Mouse (Mus musculus) myocyte (in vitro differentiated cells): ENCODE data around the gene Rnf220. TPM values are rescaled to one million over a fixed set of nuclear protein-coding genes. Genes with fewer than 3 reads are reported as not detected.

ENCODE experiments used
- H3K27me3 ChIP-seq: one replicate; pipeline ENCODE4 v1.6.1; 2011; ENCODE audit not compliant: control insufficient read depth, insufficient read depth, insufficient read length
- H3K36me3 ChIP-seq: one replicate; pipeline ENCODE4 v1.6.1; 2011; ENCODE audit not compliant: control insufficient read depth, insufficient read depth
- H3K4me2 ChIP-seq: one replicate; pipeline ENCODE4 v1.6.1; 2011; ENCODE audit warnings: low read depth, control low read depth
- H3K4me3 ChIP-seq: one replicate; pipeline ENCODE4 v1.5.1; 2011; ENCODE audit warnings: mild to moderate bottlenecking, control low read depth, moderate library complexity
- H3K79me2 ChIP-seq: one replicate; pipeline ENCODE4 v1.6.1; 2011; ENCODE audit not compliant: control insufficient read depth, insufficient read depth
- H3ac ChIP-seq: one replicate; pipeline ENCODE4 v1.6.1; 2011; ENCODE audit not compliant: control insufficient read depth, insufficient read length
- CEBPB ChIP-seq: IDR thresholded peaks from 2 replicates; pipeline ENCODE4 v1.6.1; 2011; ENCODE audit warnings: mild to moderate bottlenecking, moderate library complexity; ENCODE audit not compliant: poor library complexity, insufficient read depth, severe bottlenecking
- E2F4 ChIP-seq: IDR thresholded peaks from one replicate; pipeline ENCODE4 v1.6.1; 2011; ENCODE audit warnings: mild to moderate bottlenecking, control low read depth, moderate library complexity; ENCODE audit not compliant: insufficient read depth
- MAX ChIP-seq: IDR thresholded peaks from one replicate; pipeline ENCODE4 v1.6.1; 2011; ENCODE audit warnings: low read depth, mild to moderate bottlenecking, control low read depth
- MYOD1 ChIP-seq, 3 experiments: IDR thresholded peaks; one replicate each; pipeline ENCODE4 v1.6.1; 2011; ENCODE audit warnings: control low read depth in 2 of 3, low read depth in 2 of 3, mild to moderate bottlenecking in 2 of 3, moderate library complexity in 1 of 3; ENCODE audit not compliant: insufficient read length in 2 of 3, control insufficient read depth in 1 of 3
- MYOG ChIP-seq, 3 experiments: IDR thresholded peaks; one replicate each; pipeline ENCODE4 v1.6.1; 2011; ENCODE audit warnings: control low read depth in 2 of 3, low read depth in 2 of 3, mild to moderate bottlenecking in 2 of 3; ENCODE audit not compliant: insufficient read length in 2 of 3, control insufficient read depth in 1 of 3, insufficient read depth in 1 of 3
- POLR2A ChIP-seq: IDR thresholded peaks from one replicate; pipeline ENCODE4 v1.6.1; 2011; ENCODE audit warnings: low read depth, mild to moderate bottlenecking, control low read depth, moderate library complexity; ENCODE audit not compliant: insufficient read length
- POLR2AphosphoS2 ChIP-seq: IDR thresholded peaks from one replicate; pipeline ENCODE4 v1.6.1; 2011; ENCODE audit warnings: low read depth, control low read depth; ENCODE audit not compliant: insufficient read length
- REST ChIP-seq: IDR thresholded peaks from one replicate; pipeline ENCODE4 v1.6.1; 2011; ENCODE audit warnings: mild to moderate bottlenecking, control low read depth, moderate library complexity; ENCODE audit not compliant: insufficient read depth, insufficient read length
- SRF ChIP-seq: IDR thresholded peaks from one replicate; pipeline ENCODE4 v1.6.1; 2011; ENCODE audit warnings: low read depth; ENCODE audit not compliant: control insufficient read depth, insufficient read length
- TCF12 ChIP-seq: IDR thresholded peaks from one replicate; pipeline ENCODE4 v1.6.1; 2011; ENCODE audit warnings: mild to moderate bottlenecking, control low read depth; ENCODE audit not compliant: poor library complexity, insufficient read depth, severe bottlenecking
- TCF3 ChIP-seq: IDR thresholded peaks from one replicate; pipeline ENCODE4 v1.6.1; 2011; ENCODE audit warnings: low read depth, control low read depth; ENCODE audit not compliant: insufficient read length
- USF1 ChIP-seq: IDR thresholded peaks from one replicate; pipeline ENCODE4 v1.6.1; 2011; ENCODE audit warnings: low read depth, mild to moderate bottlenecking, control low read depth, moderate library complexity
- polyA plus RNA-seq: library from polyadenylated mRNA; unstranded; fragments of >200 nt; fragmentation: generic; extraction: Trizol; gene quantifications from one replicate; pipeline ENCODE4 v1.2.1, GENCODE M21; 2012; ENCODE audit warnings: missing spikeins

Gene Rnf220
- polyA plus RNA-seq, 1 experiment = 60.4 TPM

GRCm38 (mm10) chr4:117288927-117289801, 207.7 kb downstream of the Rnf220 start:
- peak overlapping the region; percentile 88 for H3K4me2 ChIP-seq
- H3K4me3 ChIP-seq = peak overlapping the region; percentile 53
- peaks cover 9% of the 10 kb centered on the region for H3K36me3 ChIP-seq
- peaks cover 11% of the 10 kb centered on the region for H3K79me2 ChIP-seq
- peak overlapping the region; percentile 52 for H3ac ChIP-seq
- H3K27me3 ChIP-seq = no peaks in the 10 kb centered on the region
- TF ChIP-seq POLR2AphosphoS2 = peak; percentile 50
- no peak for TF ChIP-seq TCF3
- TF ChIP-seq MAX = no peak
- TF ChIP-seq POLR2A = peak; percentile 70
- TF ChIP-seq MYOD1 (IDR thresholded peaks at IDR 0.05; ENCODE audit: control insufficient read depth in 1 of 3, insufficient read length in 2 of 3, low read depth in 2 of 3) = peak in 1 of 3 experiments; percentile 19
- no peak for TF ChIP-seq E2F4
- TF ChIP-seq TCF12 = no peak
- TF ChIP-seq USF1 = peak; percentile 67
- no peak for TF ChIP-seq CEBPB
- TF ChIP-seq REST = no peak
- no peak for TF ChIP-seq SRF
- peak in 1 of 3 experiments; percentile 21 for TF ChIP-seq MYOG (IDR thresholded peaks at IDR 0.05; ENCODE audit: control insufficient read depth in 1 of 3, insufficient read depth in 1 of 3, insufficient read length in 2 of 3, low read depth in 2 of 3)

- H3K36me3 ChIP-seq = peaks cover 9% of the 10 kb centered on the region
- H3K79me2 ChIP-seq = peaks cover 11% of the 10 kb centered on the region
- peak overlapping the region; percentile 52 for H3ac ChIP-seq
- H3K27me3 ChIP-seq = no peaks in the 10 kb centered on the region
- H3K4me3 ChIP-seq = peak overlapping the region; percentile 53
- no peak for TF ChIP-seq TCF12
- TF ChIP-seq MAX = no peak
- TF ChIP-seq USF1 = no peak
- no peak for TF ChIP-seq MYOG (IDR thresholded peaks at IDR 0.05; ENCODE audit: control insufficient read depth in 1 of 3, insufficient read depth in 1 of 3, insufficient read length in 2 of 3, low read depth in 2 of 3)
- TF ChIP-seq SRF = no peak
- no peak for TF ChIP-seq TCF3
- no peak for TF ChIP-seq CEBPB
- no peak for TF ChIP-seq POLR2A
- no peak for TF ChIP-seq REST
- TF ChIP-seq POLR2AphosphoS2 = no peak
- no peak for TF ChIP-seq E2F4
- peak overlapping the region; percentile 88 for H3K4me2 ChIP-seq
Observed at GRCm38 (mm10) chr4:117288277-117288926, 208.4 kb downstream of the Rnf220 start.

- no peak overlapping the region for H3K4me3 ChIP-seq
- TF ChIP-seq USF1 (no peak), MYOG (IDR thresholded peaks at IDR 0.05; ENCODE audit: control insufficient read depth in 1 of 3, insufficient read depth in 1 of 3, insufficient read length in 2 of 3, low read depth in 2 of 3) (peak; percentile 2 to 40 (median 4)), TCF3 (no peak), MYOD1 (IDR thresholded peaks at IDR 0.05; ENCODE audit: control insufficient read depth in 1 of 3, insufficient read length in 2 of 3, low read depth in 2 of 3) (peak in 1 of 3 experiments; percentile 16)
- no peaks in the 10 kb centered on the region for H3K27me3 ChIP-seq
- peak overlapping the region; percentile 21 for H3K4me2 ChIP-seq
- H3ac ChIP-seq = no peak overlapping the region
- H3K36me3 ChIP-seq = peaks cover 18% of the 10 kb centered on the region
- peaks cover 11% of the 10 kb centered on the region for H3K79me2 ChIP-seq
Observed at GRCm38 (mm10) chr4:117284363-117284762, 212.5 kb downstream of the Rnf220 start.

GRCm38 (mm10) chr4:117283271-117284191, 213.3 kb downstream of the Rnf220 start:
- TF ChIP-seq CEBPB (no peak), MYOD1 (IDR thresholded peaks at IDR 0.05; ENCODE audit: control insufficient read depth in 1 of 3, insufficient read length in 2 of 3, low read depth in 2 of 3) (peak; percentile 54 to 92 (median 79)), TCF12 (peak; percentile 94), MYOG (IDR thresholded peaks at IDR 0.05; ENCODE audit: control insufficient read depth in 1 of 3, insufficient read depth in 1 of 3, insufficient read length in 2 of 3, low read depth in 2 of 3) (peak; percentile 72 to 98 (median 91)), POLR2AphosphoS2 (no peak), E2F4 (no peak), SRF (no peak), REST (no peak), TCF3 (peak; percentile 76), USF1 (no peak)
- Histone ChIP-seq H3K4me2 (peak overlapping the region; percentile 19), H3K79me2 (peaks cover 9% of the 10 kb centered on the region), H3K4me3 (no peak overlapping the region), H3K36me3 (peaks cover 18% of the 10 kb centered on the region), H3ac (no peak overlapping the region), H3K27me3 (no peaks in the 10 kb centered on the region)
